Mouse (Mus musculus): Measurements from ENCODE around the gene Mybbp1a.

DNA sequence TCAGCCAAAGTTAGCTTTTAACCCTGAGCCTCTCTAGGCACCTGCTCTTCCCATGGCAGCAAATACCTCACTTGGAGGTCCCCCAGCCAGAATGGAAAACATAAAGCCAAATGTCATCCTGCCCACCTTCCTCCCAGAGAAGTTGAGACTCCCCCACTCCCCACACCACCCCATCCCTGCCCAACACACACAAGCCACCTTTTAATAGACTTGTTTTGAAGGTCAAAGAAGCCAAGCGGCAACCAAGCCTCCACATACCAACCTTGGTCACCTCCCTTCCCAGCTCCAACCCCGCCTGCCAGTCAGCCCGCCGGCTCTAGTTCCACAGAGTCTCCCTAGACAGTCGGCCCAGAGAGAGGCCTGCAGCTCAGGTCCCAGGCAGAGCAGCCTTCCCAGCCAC, 39.1 kb upstream of the Mybbp1a start:
- TF ChIP-seq CTCF (IDR thresholded peaks at IDR 0.05 in 2 of 3, conservative IDR thresholded peaks at IDR 0.05 in 1 of 3; ENCODE audit: control insufficient read depth in 1 of 3, insufficient read depth in 1 of 3, low read depth in 2 of 3, low read length in 3 of 3, poor library complexity in 1 of 3, severe bottlenecking in 1 of 3) (no peak), TCF12 (IDR thresholded peaks at IDR 0.05; ENCODE audit: low read depth, low read length) (no peak), EP300 (IDR thresholded peaks at IDR 0.05; ENCODE audit: low read depth in 1 of 2, low read length in 2 of 2) (no peak), POLR2A (IDR thresholded peaks at IDR 0.05; ENCODE audit: control insufficient read depth in 1 of 2, insufficient read depth in 1 of 2, low read depth in 1 of 2, low read length in 2 of 2, poor library complexity in 1 of 2) (no peak), MAFK (IDR thresholded peaks at IDR 0.05; ENCODE audit: borderline replicate concordance, low read depth, low read length) (no peak), MEF2A (IDR thresholded peaks at IDR 0.05; ENCODE audit: extremely low read depth, insufficient replicate concordance, low read depth, low read length, poor library complexity, severe bottlenecking) (no peak), RAD21 (IDR thresholded peaks at IDR 0.05; ENCODE audit: low read depth, low read length) (no peak), NRF1 (IDR thresholded peaks at IDR 0.05; ENCODE audit: insufficient read depth, low read depth, low read length, poor library complexity, severe bottlenecking) (no peak), ZMIZ1 (IDR thresholded peaks at IDR 0.05; ENCODE audit: low read depth, low read length) (no peak), UBTF (IDR thresholded peaks at IDR 0.05; ENCODE audit: borderline replicate concordance, insufficient read depth, low read depth, low read length) (no peak)

Measured in MEL (cell line).